Mouse (Mus musculus) cerebellum, postnatal 10 days (tissue): Measurements from ENCODE around the gene Limk2.

Source experiments
- DNase-seq, 2 experiments: peaks; one replicate each; pipeline ENCODE4 v3.0.0; 2021; ENCODE audit warnings: mixed read lengths in 2 of 2

Limk2 gene

GRCm38 (mm10) chr11:3331756-3332642 lies 77.0 kb downstream of the Limk2 start:
- DNase-seq, result peak; percentile 96 to 97

- peak; percentile 23 to 57 for DNase-seq
Measured at GRCm38 (mm10) chr11:3330991-3331750, 77.8 kb downstream of the Limk2 start.

GRCm38 (mm10) chr11:3330566-3330965 lies 78.4 kb downstream of the Limk2 start:
- peak; percentile 96 to 97 for DNase-seq

GRCm38 (mm10) chr11:3329891-3330451 lies 79.0 kb downstream of the Limk2 start, which contains the start of gene Pik3ip1:
TSS of gene Pik3ip1 (plus strand) at chr11:3330401.
- no peak for DNase-seq

GRCm38 (mm10) chr11:3328806-3329775 lies 79.9 kb downstream of the Limk2 start:
- DNase-seq, result no peak

- no peak for DNase-seq
Measured at GRCm38 (mm10) chr11:3328271-3328670, 80.7 kb downstream of the Limk2 start.

GRCm38 (mm10) chr11:3318286-3318685 lies 90.7 kb downstream of the Limk2 start:
- DNase-seq, result no peak

GRCm38 (mm10) chr11:3314148-3314547 lies 94.8 kb downstream of the Limk2 start:
- peak; percentile 85 to 89 for DNase-seq

- DNase-seq, result no peak
Measured at GRCm38 (mm10) chr11:3313294-3313693, 95.7 kb downstream of the Limk2 start.

GRCm38 (mm10) chr11:3311586-3312347 lies 97.2 kb downstream of the Limk2 start:
- no peak for DNase-seq

- DNase-seq, result no peak
Measured at GRCm38 (mm10) chr11:3310789-3311585, 98.0 kb downstream of the Limk2 start.

- DNase-seq, result no peak
Measured at GRCm38 (mm10) chr11:3309884-3310283, 99.1 kb downstream of the Limk2 start.

GRCm38 (mm10) chr11:3307875-3308274 lies 101.1 kb downstream of the Limk2 start:
- no peak for DNase-seq

- no peak for DNase-seq
Measured at GRCm38 (mm10) chr11:3305821-3306220, 103.2 kb downstream of the Limk2 start.

- peak in 1 of 2 experiments; percentile 34 for DNase-seq
Measured at GRCm38 (mm10) chr11:3302792-3303191, 106.2 kb downstream of the Limk2 start.

GRCm38 (mm10) chr11:3302385-3302784 lies 106.6 kb downstream of the Limk2 start:
- no peak for DNase-seq

GRCm38 (mm10) chr11:3301075-3301474 lies 107.9 kb downstream of the Limk2 start:
- no peak for DNase-seq

- DNase-seq, result no peak
Measured at GRCm38 (mm10) chr11:3298813-3299185, 110.2 kb downstream of the Limk2 start.

GRCm38 (mm10) chr11:3297871-3298812 lies 110.8 kb downstream of the Limk2 start:
- DNase-seq, result no peak
